Mouse (Mus musculus): Measurements from ENCODE around the gene Suclg2.

DNA sequence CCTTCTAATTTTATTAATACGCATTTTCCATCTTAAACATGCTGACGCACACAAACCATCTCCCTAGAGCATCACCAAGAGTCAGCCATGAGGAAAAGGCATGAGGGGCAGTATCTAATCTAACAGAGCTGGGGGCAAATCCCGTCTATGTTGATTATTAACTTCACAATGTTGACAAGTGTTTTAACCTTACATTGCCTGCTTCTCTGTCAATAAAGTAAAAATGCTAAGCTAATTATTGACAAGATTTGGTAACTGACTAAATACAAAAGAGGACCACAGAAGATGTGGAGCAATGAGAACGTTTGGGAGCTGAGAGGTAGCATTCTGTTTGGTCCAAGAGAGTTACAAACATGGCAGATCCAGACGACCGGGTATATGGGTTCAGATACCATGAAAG lies 65.8 kb downstream of the Suclg2 start:
- TF ChIP-seq CTCF (IDR thresholded peaks at IDR 0.05; ENCODE audit: extremely low read depth, insufficient read depth, insufficient read length, insufficient replicate concordance) (no peak), POLR2A (IDR thresholded peaks at IDR 0.05; ENCODE audit: low read depth, low read length) (no peak)

Measured in spleen, adult 2 months (tissue).